Mouse (Mus musculus): ENCODE results near the gene Abhd2. TPM values are rescaled to one million over a fixed set of nuclear protein-coding genes. Genes with fewer than 3 reads are reported as not detected.
"Not testable (repeated sequence)": the region's sequence is repeated elsewhere in the genome, so short reads cannot be mapped to it uniquely, and the experiment has no call there.

Abhd2 gene
- polyA plus RNA-seq, 1 experiment from 2014 or later: 4.2 TPM

DNA sequence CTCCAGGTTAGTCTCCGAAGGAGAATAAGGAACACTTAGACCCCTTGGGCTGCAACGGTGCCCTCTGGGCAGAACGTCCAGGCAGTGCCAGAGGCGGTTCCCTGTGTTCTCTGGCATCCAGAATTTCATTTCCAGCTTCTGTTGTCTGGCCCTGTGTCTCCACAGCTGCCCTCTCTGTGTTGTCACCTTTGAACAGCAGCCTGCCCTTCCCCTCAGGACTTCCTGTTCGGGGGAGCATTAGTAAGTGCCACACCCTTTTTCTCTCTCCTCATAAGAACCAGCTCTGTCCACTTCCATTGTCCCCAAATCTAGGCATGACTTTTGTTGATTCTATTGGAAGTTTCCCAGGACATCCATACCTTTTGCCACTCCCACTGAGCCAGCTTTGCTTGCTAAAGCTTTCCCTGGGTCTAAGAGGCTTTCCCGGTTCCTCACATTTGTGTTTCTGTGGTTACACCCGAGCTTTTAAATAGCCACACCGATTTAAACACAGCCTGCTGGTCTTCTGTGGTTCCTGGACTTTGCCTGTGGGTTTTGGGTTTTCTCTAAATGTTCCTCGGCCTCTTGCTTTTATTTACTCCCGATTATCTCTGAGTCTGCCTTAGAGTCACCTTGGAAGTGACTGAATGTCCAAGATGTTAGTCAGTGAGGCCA is 6.5 kb downstream of the Abhd2 start:
- Histone ChIP-seq H3K9me3 (replicated peaks) (no peaks in the 10 kb centered on the region), H3K4me1 (replicated peaks) (peaks cover 51% of the 10 kb centered on the region), H3K27me3 (no peaks in the 10 kb centered on the region), H3K9ac (no peak overlapping the region), H3K4me2 (0 out of 2 replicates have a peak overlapping the region, but pooled peaks have one; percentile 9), H3K4me3 (no peak overlapping the region), H3K27ac (peak overlapping the region; percentile 36; the same call in 1 of the 2 replicates), H3K36me3 (no peaks in the 10 kb centered on the region)
- ATAC-seq (replicated peaks; ENCODE audit: insufficient number of reproducible peaks, insufficient read depth, low FRiP score, low read depth): no peak
- 55% methylated on average over 10 of the region's 10 CpGs for WGBS

DNA sequence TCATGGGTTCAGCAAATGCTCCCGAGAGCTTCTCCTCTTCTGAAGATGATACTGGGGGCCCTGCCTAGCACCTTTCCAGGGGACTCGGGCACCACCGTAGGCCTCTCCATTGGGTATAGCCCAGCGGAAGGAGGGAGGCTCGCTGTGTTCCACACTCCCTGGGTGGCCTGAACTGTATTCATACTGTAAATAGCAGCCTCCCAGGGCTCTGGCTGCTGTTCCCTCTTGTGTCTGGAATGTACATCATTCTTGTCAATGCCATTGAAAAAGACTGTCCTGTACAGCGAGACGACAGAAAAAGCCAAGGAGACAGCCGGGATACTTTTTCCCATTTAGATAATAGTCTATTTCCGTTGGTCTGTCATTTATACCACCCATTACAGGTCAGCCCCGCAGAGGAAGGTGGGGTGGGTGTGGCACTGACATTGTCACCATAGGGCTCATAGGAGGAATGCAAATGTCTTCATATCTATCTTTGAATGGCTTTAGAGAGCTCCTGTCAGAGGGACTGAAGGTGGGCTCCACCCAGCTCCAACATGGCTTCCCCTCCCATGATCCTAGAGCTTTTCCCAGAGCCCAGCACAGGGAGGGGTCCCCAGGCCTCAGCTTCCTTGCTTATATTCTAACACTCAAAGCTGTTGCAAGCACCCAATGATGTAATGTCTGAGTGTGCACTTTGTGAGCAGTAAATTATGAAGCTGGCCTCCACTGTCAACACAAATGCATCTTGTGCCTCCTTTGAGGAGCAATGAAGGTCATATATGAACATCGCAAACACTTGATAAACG is 10.1 kb downstream of the Abhd2 start:
- Histone ChIP-seq H3K4me3 (no peak overlapping the region), H3K9me3 (replicated peaks) (no peaks in the 10 kb centered on the region), H3K36me3 (no peaks in the 10 kb centered on the region), H3K27me3 (no peaks in the 10 kb centered on the region), H3K4me2 (no peak overlapping the region), H3K4me1 (replicated peaks) (peaks cover 45% of the 10 kb centered on the region), H3K9ac (no peak overlapping the region), H3K27ac (no peak overlapping the region; the same call in 1 of the 2 replicates)
- 46% methylated on average over 12 of the region's 12 CpGs for WGBS
- ATAC-seq (replicated peaks; ENCODE audit: insufficient number of reproducible peaks, insufficient read depth, low FRiP score, low read depth): no peak

DNA sequence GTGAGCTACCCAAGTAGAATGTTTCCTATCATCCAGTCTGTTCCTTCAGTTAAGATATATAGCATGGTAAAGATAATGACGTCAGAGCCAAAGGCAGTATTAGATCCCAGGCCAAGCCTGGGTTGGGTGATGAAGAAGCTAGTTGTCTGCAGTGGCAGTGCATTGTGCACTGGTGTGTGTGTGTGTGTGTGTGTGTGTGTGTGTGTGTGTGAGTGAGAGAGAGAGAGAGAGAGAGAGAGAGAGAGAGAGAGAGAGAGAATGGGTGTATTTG is 10.6 kb downstream of the Abhd2 start:
- H3K4me3 ChIP-seq; H3K9ac ChIP-seq; H3K9me3 ChIP-seq (replicated peaks); H3K4me2 ChIP-seq; H3K27me3 ChIP-seq; H3K27ac ChIP-seq; ATAC-seq (replicated peaks; ENCODE audit: insufficient number of reproducible peaks, insufficient read depth, low FRiP score, low read depth); H3K36me3 ChIP-seq: not testable (repeated sequence)
- WGBS: 45% methylated on average over 1 of the region's 1 CpGs
- H3K4me1 ChIP-seq (replicated peaks): peaks cover 41% of the 10 kb centered on the region

DNA sequence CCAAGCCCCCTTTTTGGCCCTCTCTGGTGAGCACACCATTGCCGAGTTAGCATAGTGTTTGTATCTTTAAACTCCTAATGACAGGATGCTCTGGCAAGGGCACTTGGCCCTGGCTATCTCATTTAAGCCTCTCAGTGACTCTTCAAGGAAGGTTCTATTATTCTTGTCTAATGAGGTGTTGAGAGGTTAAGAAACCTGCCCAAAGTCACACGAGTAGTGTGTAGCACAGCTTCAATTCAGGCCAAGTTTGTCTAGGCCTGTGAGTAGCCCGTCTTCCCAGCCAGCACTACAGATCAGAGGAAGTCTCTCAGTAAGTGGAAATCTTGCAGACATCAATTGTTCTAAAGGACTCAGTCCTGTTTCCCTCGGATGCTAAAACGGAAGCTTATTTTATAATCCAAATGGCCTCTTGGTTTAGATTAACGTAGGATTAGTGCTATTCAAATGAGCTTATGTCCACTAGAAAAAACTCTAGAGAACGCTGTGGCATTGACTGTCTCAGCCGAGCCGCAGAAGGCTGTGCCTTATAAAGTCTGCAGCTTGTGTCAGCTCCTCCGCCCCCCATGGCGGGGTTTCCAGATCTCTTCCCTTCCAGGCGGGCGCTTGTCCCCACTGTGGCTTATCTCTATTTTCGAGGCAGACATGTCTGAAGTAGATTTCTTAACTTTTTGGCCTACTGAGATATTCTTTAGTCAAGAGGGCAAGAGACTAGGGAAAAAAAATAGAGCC is 11.3 kb downstream of the Abhd2 start:
- ATAC-seq (replicated peaks; ENCODE audit: insufficient number of reproducible peaks, insufficient read depth, low FRiP score, low read depth): no peak
- 49% methylated on average over 14 of the region's 14 CpGs for WGBS
- peaks cover 35% of the 10 kb centered on the region for H3K4me1 ChIP-seq (replicated peaks)
- no peak overlapping the region for H3K4me3 ChIP-seq
- no peaks in the 10 kb centered on the region for H3K27me3 ChIP-seq
- no peaks in the 10 kb centered on the region for H3K36me3 ChIP-seq
- no peak overlapping the region for H3K9ac ChIP-seq
- H3K27ac ChIP-seq: peak overlapping the region; percentile 19
- H3K4me2 ChIP-seq: no peak overlapping the region
- no peaks in the 10 kb centered on the region for H3K9me3 ChIP-seq (replicated peaks)

DNA sequence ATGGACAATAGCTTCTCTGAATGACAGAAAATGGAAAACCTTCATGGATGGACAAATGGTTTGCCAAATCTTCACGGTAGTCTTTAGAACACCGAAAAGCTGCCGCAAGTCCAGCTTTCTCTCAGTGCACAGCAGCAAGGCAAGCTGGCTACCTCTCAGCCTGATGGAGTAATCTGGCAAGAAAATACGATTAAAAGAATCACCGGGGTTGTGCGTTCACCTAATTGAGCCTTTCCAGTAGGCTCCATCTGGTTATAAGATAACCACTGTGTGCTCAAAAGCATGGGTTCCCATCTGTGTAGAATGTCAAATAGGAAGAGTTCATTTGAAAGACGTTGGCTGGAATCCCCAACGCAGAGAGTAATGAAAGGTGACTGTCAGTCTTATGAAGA is 11.9 kb downstream of the Abhd2 start:
- Histone ChIP-seq H3K4me2 (no peak overlapping the region), H3K27me3 (no peaks in the 10 kb centered on the region), H3K4me1 (replicated peaks) (peaks cover 29% of the 10 kb centered on the region), H3K9me3 (replicated peaks) (no peaks in the 10 kb centered on the region), H3K36me3 (no peaks in the 10 kb centered on the region), H3K9ac (no peak overlapping the region), H3K4me3 (no peak overlapping the region), H3K27ac (no peak overlapping the region)
- 88% methylated on average over 8 of the region's 8 CpGs for WGBS
- no peak for ATAC-seq (replicated peaks; ENCODE audit: insufficient number of reproducible peaks, insufficient read depth, low FRiP score, low read depth)

DNA sequence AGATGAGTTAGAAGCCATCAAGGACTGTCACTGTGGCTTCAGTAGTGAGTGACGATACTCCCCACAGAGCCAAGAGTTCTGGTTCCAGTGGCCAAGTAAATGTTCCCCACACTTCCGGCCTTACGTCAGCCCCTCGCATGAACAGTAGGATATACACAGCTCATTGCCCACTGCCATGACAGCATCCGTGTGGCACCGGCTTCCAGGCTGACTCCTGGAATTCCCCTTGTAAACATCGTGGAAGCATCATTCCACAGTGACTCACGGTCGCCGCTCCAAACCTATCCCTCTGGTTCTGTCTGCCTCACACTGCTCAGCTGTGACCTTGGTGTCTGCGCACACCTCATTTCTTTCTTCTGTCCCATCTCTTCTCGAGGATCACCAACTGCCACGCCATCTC is 12.4 kb downstream of the Abhd2 start:
- Histone ChIP-seq H3K4me1 (replicated peaks) (peaks cover 28% of the 10 kb centered on the region), H3K36me3 (no peaks in the 10 kb centered on the region), H3K4me2 (no peak overlapping the region), H3K9ac (no peak overlapping the region), H3K27me3 (no peaks in the 10 kb centered on the region), H3K9me3 (replicated peaks) (no peaks in the 10 kb centered on the region), H3K27ac (no peak overlapping the region), H3K4me3 (no peak overlapping the region)
- WGBS: 84% methylated on average over 13 of the region's 13 CpGs
- no peak for ATAC-seq (replicated peaks; ENCODE audit: insufficient number of reproducible peaks, insufficient read depth, low FRiP score, low read depth)

DNA sequence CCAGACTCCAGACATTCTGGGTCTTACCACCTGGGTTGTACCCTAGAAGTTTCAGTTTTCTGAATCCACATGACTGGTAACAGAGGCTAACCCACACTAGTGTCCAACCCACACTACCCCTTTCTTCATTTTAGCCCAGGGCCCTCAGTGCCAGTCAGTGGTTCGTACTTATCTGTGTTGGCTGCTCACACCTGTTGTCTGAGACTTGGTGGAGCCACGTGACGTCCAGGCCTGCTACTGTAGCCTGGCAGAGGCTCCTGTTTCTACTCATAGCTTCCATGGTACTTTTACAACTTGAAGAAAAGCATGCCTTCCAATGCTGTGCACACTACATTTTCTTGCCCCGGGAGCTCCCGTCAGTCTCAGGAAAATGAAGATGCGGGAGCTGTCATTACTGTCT is 14.2 kb downstream of the Abhd2 start:
- Histone ChIP-seq H3K36me3 (no peaks in the 10 kb centered on the region), H3K4me3 (no peak overlapping the region), H3K4me2 (no peak overlapping the region), H3K4me1 (replicated peaks) (peaks cover 28% of the 10 kb centered on the region), H3K27me3 (no peaks in the 10 kb centered on the region), H3K27ac (no peak overlapping the region), H3K9me3 (replicated peaks) (no peaks in the 10 kb centered on the region), H3K9ac (no peak overlapping the region)
- no peak for ATAC-seq (replicated peaks; ENCODE audit: insufficient number of reproducible peaks, insufficient read depth, low FRiP score, low read depth)
- WGBS: 65% methylated on average over 6 of the region's 6 CpGs

DNA sequence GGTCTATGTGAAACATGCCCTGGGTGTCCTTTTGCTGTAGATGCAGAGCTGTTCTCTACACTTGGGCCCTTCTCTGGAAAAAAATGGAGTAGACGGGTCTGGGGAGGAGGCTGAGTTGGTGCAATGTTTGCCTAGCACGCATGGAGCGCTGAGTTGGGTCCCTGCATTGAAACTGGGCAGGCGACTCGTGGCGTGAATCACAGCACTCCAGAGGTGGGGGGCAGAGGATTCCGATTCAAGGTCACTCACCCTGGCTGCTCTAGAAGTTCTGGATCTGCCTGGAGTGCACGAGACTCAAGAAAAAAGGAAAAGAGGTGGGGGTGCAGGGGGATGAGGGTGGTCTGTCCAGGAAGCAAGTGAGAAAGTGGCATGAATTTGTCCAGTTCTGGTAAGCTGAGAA is 14.9 kb downstream of the Abhd2 start:
- WGBS: 85% methylated on average over 8 of the region's 8 CpGs
- Histone ChIP-seq H3K9me3 (replicated peaks) (no peaks in the 10 kb centered on the region), H3K4me1 (replicated peaks) (peaks cover 26% of the 10 kb centered on the region), H3K4me3 (no peak overlapping the region), H3K27me3 (no peaks in the 10 kb centered on the region), H3K36me3 (no peaks in the 10 kb centered on the region), H3K9ac (no peak overlapping the region), H3K27ac (no peak overlapping the region), H3K4me2 (no peak overlapping the region)
- no peak for ATAC-seq (replicated peaks; ENCODE audit: insufficient number of reproducible peaks, insufficient read depth, low FRiP score, low read depth)

DNA sequence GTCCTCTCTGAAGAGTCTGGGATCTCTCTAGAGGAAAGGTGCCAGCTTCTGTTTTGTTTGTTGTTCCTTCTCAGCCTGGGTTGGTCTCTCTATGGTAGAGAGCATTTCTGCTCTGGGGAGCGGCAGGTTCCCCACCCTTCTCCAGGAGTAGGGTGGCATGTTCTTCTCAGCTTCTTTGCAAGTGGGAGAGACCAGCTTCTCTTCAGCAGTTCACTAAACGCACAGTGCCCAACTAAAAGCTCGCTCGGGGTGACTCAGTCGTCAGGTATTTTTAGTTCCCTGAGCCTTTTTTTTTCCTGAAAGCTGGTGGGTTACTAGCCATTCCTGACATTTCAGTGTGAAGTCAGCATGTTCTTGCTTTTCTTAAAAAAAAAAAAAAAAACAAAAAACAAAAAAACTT is 15.4 kb downstream of the Abhd2 start:
- Histone ChIP-seq H3K27me3 (no peaks in the 10 kb centered on the region), H3K4me3 (no peak overlapping the region), H3K36me3 (no peaks in the 10 kb centered on the region), H3K9me3 (replicated peaks) (no peaks in the 10 kb centered on the region), H3K4me2 (no peak overlapping the region), H3K27ac (no peak overlapping the region), H3K9ac (no peak overlapping the region), H3K4me1 (replicated peaks) (peaks cover 21% of the 10 kb centered on the region)
- 80% methylated on average over 5 of the region's 5 CpGs for WGBS
- ATAC-seq (replicated peaks; ENCODE audit: insufficient number of reproducible peaks, insufficient read depth, low FRiP score, low read depth): no peak

DNA sequence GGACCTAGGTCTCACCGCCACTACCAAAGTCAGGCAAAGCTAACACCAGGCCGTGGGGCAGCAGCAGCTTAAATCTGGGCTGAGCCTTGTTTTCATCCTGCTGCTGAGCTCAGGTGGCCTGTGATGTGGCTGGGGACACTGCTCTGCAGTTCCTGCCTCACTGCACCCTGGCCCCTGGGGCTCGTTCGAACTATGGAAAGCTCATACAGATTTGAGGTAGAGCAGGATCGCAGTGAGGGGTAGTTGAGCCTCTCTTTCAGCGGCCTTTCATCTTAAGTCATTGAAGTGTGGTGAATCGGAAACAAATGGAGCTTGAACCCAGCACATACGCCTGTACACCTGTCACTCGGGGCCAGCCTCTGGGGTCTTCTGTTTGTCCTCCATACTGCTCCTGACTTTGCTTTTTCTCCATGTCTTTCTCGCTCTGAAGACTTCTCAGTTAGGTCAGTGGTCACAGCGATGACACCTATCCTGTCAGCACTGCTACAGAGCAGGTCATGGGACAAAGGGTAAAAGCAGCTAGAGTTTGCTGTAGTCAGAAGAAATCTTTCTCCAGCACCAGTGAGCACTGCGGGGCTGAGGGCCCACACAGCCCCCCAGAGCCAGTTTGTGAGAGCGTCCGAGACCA is 20.7 kb downstream of the Abhd2 start:
- Histone ChIP-seq H3K27me3 (no peaks in the 10 kb centered on the region), H3K4me1 (replicated peaks) (0 out of 2 replicates have a peak, but pooled peaks cover 5% of the 10 kb centered on the region), H3K27ac (no peak overlapping the region), H3K4me2 (no peak overlapping the region), H3K4me3 (no peak overlapping the region), H3K9ac (no peak overlapping the region), H3K36me3 (peaks cover 16% of the 10 kb centered on the region; the same call in 1 of the 2 replicates), H3K9me3 (replicated peaks) (no peaks in the 10 kb centered on the region)
- no peak for ATAC-seq (replicated peaks; ENCODE audit: insufficient number of reproducible peaks, insufficient read depth, low FRiP score, low read depth)
- 79% methylated on average over 14 of the region's 14 CpGs for WGBS

DNA sequence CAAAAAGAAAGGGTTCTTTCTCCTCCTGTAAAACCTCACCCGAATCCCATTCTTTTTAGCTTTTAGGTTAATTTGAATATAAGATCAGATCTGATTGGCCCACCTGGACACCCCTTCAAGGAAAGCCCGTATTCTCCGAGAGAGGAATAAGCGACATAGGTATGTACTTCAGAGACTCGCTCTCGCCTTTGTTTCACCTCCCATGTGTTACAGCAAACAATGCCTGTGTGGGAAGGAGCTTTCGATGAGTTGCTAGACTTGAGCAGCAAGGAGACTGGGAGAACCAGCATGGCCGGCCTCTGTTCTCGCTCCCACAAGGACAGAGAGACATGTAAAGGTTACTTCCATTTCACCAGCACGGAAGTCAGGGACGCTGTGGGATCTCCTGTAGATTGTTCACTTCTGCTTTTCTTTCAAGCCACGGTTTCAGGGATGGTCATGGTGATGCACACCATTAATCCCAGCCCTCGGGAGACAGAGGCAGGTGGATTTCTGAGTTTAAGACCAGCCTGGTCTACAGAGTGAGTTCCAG is 21.5 kb downstream of the Abhd2 start:
- H3K36me3 ChIP-seq: peaks cover 16% of the 10 kb centered on the region; the same call in 1 of the 2 replicates
- no peak overlapping the region for H3K4me2 ChIP-seq
- no peak overlapping the region for H3K27ac ChIP-seq
- no peak overlapping the region for H3K4me3 ChIP-seq
- no peak for ATAC-seq (replicated peaks; ENCODE audit: insufficient number of reproducible peaks, insufficient read depth, low FRiP score, low read depth)
- 91% methylated on average over 13 of the region's 13 CpGs for WGBS
- H3K4me1 ChIP-seq (replicated peaks): peaks cover 6% of the 10 kb centered on the region; the same call in 1 of the 2 replicates
- H3K9ac ChIP-seq: no peak overlapping the region
- no peaks in the 10 kb centered on the region for H3K27me3 ChIP-seq
- no peaks in the 10 kb centered on the region for H3K9me3 ChIP-seq (replicated peaks)

Measured in heart, embryonic 15.5 days (tissue).